Mouse (Mus musculus) kidney, adult 2 months (tissue): ENCODE measurements at regions not wholly inside any gene's neighbourhood (a gene's known extent, or its start where the extent isn't known, plus 50 kb on each side); places are given as distances from the start of the nearest gene placed in this dataset.

Source experiments
- DNase-seq: peaks from one replicate; pipeline ENCODE4 v3.0.0; 2021
- H3K27ac ChIP-seq: fragments of 200-500 bp; 2 replicates; pipeline ENCODE4 v1.5.1; 2012; ENCODE audit warnings: low read depth, low read length, control low read depth, inconsistent platforms; ENCODE audit not compliant: insufficient read depth
- H3K27me3 ChIP-seq: fragments of 200-500 bp; replicated peaks from 2 replicates; pipeline ENCODE4 v1.6.1; 2012; ENCODE audit warnings: mild to moderate bottlenecking, moderate library complexity, low read length, inconsistent platforms; ENCODE audit not compliant: control insufficient read depth, insufficient read depth
- H3K36me3 ChIP-seq: fragments of 200-500 bp; 2 replicates; pipeline ENCODE4 v1.6.1; 2012; ENCODE audit warnings: mild to moderate bottlenecking, moderate library complexity, low read length, inconsistent platforms; ENCODE audit not compliant: control insufficient read depth, insufficient read depth
- H3K4me1 ChIP-seq: fragments of 200-500 bp; 2 replicates; pipeline ENCODE4 v1.6.1; 2011; ENCODE audit warnings: low read length; ENCODE audit not compliant: control insufficient read depth, insufficient read depth
- H3K4me3 ChIP-seq: fragments of 200-500 bp; 2 replicates; pipeline ENCODE4 v1.5.1; 2011; ENCODE audit warnings: mild to moderate bottlenecking, low read depth, low read length, control low read depth; ENCODE audit not compliant: insufficient read depth
- CTCF ChIP-seq: fragments of 200-500 bp; conservative IDR thresholded peaks from 2 replicates; pipeline ENCODE4 v1.5.1; 2011; ENCODE audit warnings: low read depth, mild to moderate bottlenecking, control low read depth, low read length, moderate library complexity, mixed read lengths; ENCODE audit not compliant: insufficient read depth, insufficient read length
- POLR2A ChIP-seq: fragments of 200-500 bp; IDR thresholded peaks from one replicate; pipeline ENCODE4 v1.6.1; 2011; ENCODE audit warnings: low read depth, low read length, control low read depth
- WGBS: fragments of 180-500 bp; shearing (Covaris S2); methylation state at CpG from one replicate; pipeline ENCODE4 v1.1.7; 2018; 5-methylcytosine and 5-hydroxymethylcytosine counted together

DNA sequence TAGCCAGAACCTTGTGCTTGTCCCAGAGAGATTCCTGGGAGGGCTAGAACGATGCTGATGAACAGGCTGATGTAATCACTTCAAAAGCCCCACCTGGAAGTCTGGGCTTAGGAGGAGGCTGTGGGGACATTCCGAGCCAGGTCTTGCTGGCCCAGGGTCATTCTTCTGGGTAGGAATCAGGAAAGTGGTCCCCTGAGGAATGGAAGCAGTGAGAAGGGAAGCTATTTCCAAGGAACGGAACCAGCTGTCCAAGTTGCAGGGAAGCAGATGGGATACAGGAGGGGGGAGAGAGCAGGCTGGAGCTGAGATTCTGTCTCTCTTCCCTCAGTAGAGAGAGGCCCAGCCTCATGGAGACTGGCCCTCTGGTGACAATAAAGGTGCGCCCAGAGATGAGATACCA, 243.9 kb downstream of the Tcf7l2 start:
- H3K4me3 ChIP-seq, result no peak overlapping the region
- 71% methylated on average over 4 of the region's 4 CpGs for WGBS
- H3K27me3 ChIP-seq, result no peaks in the 10 kb centered on the region
- H3K4me1 ChIP-seq, result no peaks in the 10 kb centered on the region
- no peak for TF ChIP-seq CTCF
- no peak for TF ChIP-seq POLR2A
- no peak overlapping the region for H3K27ac ChIP-seq
- no peaks in the 10 kb centered on the region for H3K36me3 ChIP-seq
- no peak for DNase-seq

DNA sequence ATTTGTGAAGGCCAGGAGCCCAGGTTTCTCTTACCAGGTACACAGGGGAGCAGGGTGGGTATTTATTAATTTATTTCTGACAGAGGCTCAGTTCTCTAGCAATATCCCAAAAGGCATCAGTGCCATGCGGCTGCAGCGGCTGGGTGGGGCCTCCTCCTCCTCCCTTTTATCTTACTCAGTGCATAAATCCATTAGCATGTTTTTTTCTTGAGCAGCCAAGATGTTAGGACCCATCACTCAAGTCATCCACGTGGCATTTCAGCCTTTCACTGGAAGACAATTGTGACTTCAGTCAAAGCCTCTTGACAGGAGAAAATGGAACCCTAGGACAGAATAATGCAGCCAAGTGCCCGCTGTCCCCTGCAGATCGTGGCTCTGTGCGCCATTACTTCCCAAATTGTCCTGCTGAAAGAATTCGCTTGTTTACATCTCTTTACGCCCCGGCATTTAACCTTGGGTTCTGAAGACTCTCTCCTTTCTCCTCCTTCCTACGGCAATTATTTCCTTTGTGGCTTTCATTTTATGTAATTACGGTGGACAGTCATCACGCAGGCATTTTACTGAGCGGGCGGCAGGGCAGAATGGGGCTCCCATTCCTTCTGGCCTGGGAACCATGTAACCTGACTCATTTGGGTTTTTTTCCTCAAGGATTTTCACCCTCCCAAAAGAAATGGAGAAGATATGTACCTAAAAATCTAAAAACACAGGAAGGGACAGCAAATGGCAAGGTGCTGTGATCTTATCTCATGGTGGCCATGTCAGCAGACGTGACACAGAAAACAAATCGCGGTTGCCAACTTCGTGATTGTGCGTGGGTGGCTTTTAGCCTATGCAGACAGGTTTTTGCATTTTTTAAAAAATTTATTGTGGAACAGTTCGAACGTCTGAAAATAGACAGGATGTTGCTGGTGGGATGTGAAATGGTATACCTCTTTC, 250.4 kb downstream of the Tcf7l2 start:
- Histone ChIP-seq H3K36me3 (no peaks in the 10 kb centered on the region), H3K27ac (no peak overlapping the region), H3K4me1 (no peaks in the 10 kb centered on the region), H3K27me3 (no peaks in the 10 kb centered on the region), H3K4me3 (no peak overlapping the region)
- TF ChIP-seq CTCF, result no peak
- no peak for TF ChIP-seq POLR2A
- WGBS, result 72% methylated on average over 21 of the region's 21 CpGs
- no peak for DNase-seq

DNA sequence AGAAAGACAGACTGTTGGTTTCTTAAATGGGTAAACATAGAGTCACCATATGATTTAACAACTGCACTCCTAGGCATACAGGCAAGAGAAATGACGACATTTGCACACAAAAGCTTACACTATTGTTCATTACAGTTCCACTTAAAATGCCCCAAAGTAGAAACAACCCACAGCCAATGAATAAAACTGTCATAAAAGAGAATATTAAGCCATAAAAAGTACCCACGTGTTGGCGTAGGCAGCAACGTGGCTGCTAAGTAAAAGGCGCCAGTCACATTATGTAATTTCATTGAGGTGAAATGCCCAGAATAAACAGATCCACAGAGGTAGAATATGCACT, 251.1 kb downstream of the Tcf7l2 start:
- Histone ChIP-seq H3K27me3 (no peaks in the 10 kb centered on the region), H3K4me3 (no peak overlapping the region), H3K4me1 (no peaks in the 10 kb centered on the region), H3K36me3 (no peaks in the 10 kb centered on the region), H3K27ac (no peak overlapping the region)
- TF ChIP-seq CTCF (no peak), POLR2A (no peak)
- WGBS, result 87% methylated on average over 5 of the region's 5 CpGs
- no peak for DNase-seq

- no peak for DNase-seq
- TF ChIP-seq POLR2A (no peak), CTCF (no peak)
- Histone ChIP-seq H3K27ac (no peak overlapping the region), H3K4me3 (no peak overlapping the region), H3K36me3 (no peaks in the 10 kb centered on the region), H3K27me3 (no peaks in the 10 kb centered on the region), H3K4me1 (no peaks in the 10 kb centered on the region)
- WGBS, result 66% methylated on average over 2 of the region's 2 CpGs
These were observed 254.1 kb downstream of the Tcf7l2 start for GRCm38 (mm10) chr19:55995721-55996120.

DNA sequence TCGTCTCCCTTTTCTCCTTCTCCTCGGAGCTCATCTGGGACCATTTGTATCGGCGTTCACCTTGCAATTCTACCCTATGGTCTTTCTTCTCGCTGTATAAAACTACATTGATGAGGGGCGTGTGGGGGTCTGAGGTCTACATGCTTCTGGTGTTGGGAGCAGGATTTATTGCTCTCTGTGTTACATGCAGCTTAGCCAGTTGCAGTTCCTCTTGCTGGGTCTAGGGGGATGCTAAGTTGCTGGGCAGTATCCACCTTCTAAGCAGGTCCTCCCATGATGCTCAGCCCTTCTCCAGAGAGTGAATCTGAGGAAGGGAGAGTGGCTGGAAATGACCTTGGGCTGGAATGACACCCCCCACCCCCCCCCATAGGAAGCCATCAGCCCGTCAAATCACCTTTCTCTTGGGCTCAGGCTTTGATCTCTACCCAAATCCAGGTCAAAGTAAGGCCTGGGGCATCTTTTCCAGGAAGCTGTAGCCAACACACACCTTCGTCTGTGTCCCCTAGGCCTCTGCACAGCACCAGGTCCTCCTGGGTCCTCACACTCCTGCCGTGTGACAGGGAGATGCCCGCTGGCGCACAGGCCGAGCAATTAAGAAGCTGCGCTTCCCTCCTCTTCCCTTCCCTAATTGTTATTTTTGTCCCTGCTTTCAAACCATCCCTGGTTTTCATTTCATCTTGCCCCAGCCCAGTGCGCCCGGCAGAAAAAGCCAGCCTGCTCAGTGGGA, 257.0 kb downstream of the Tcf7l2 start:
- Histone ChIP-seq H3K27me3 (no peaks in the 10 kb centered on the region), H3K36me3 (no peaks in the 10 kb centered on the region), H3K4me1 (no peaks in the 10 kb centered on the region), H3K27ac (no peak overlapping the region), H3K4me3 (no peak overlapping the region)
- peak; percentile 13 for DNase-seq
- 63% methylated on average over 15 of the region's 15 CpGs for WGBS
- TF ChIP-seq CTCF, result no peak; the same call in 1 of the 2 replicates
- no peak for TF ChIP-seq POLR2A

- TF ChIP-seq POLR2A, result no peak
- no peak for TF ChIP-seq CTCF
- Histone ChIP-seq H3K27me3 (no peaks in the 10 kb centered on the region), H3K4me3 (no peak overlapping the region), H3K36me3 (no peaks in the 10 kb centered on the region), H3K4me1 (no peaks in the 10 kb centered on the region), H3K27ac (no peak overlapping the region)
- WGBS, result 74% methylated on average over 3 of the region's 3 CpGs
- DNase-seq, result no peak
These were observed 257.8 kb downstream of the Tcf7l2 start for GRCm38 (mm10) chr19:55999409-55999808.

- WGBS, result 78% methylated on average over 3 of the region's 3 CpGs
- H3K4me3 ChIP-seq, result no peak overlapping the region
- no peak overlapping the region for H3K27ac ChIP-seq
- H3K36me3 ChIP-seq, result no peaks in the 10 kb centered on the region
- no peaks in the 10 kb centered on the region for H3K4me1 ChIP-seq
- no peak for TF ChIP-seq POLR2A
- TF ChIP-seq CTCF, result no peak
- DNase-seq, result no peak
- no peaks in the 10 kb centered on the region for H3K27me3 ChIP-seq
These were observed 259.8 kb downstream of the Tcf7l2 start for GRCm38 (mm10) chr19:56001428-56001827.
